Mouse (Mus musculus) c-Kit-positive CD71-negative TER-119-negative erythroid progenitor cells, embryonic 14.5 days (primary cell): ENCODE measurements around the gene B830017H08Rik.

Experiments
- DNase-seq: peaks from one replicate; pipeline ENCODE4 v3.0.0-alpha.2; 2013; ENCODE audit warnings: low read depth

The B830017H08Rik gene

GRCm38 (mm10) chr16:17851860-17852259, 18.9 kb downstream of the B830017H08Rik start:
- DNase-seq = no peak

GRCm38 (mm10) chr16:17853263-17853662, 20.3 kb downstream of the B830017H08Rik start:
- no peak for DNase-seq

DNA sequence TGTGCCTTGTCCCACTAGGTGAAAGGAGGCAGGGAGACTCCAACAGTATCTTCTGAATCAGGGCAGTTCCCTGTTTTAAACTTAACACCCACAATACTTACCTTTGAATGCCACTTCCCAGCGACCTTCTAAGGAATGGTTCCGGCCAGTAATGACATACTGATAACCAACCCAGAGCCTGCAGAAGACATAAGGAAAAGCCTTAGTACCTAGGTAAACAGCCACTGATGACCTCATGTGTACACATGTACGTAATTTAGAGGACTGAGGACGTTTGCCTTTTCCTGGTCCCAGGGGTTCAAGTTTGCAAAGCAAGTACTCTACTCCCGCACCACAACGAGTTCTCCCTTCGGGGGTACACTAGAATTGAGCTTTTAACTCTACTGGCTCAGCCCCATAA, 24.2 kb downstream of the B830017H08Rik start:
- no peak for DNase-seq

DNA sequence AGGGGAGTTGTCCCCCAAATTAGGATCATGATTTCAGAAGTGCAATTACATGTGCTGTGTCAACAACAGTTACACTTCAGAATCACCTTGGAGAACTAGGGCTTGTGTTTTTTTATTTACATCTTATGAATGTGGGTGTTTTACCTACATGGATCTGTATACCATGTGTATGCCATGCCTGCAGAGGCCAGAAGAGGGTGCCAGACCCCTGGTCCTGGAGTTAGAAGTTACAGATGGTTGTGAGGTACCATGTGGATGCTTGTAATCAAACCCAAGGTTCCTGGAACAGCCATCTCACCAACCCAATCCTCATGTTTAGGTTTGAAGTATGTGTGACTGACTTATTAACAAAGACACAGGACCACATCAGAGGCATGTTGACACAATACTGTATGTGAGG, 25.7 kb downstream of the B830017H08Rik start:
- no peak for DNase-seq

DNA sequence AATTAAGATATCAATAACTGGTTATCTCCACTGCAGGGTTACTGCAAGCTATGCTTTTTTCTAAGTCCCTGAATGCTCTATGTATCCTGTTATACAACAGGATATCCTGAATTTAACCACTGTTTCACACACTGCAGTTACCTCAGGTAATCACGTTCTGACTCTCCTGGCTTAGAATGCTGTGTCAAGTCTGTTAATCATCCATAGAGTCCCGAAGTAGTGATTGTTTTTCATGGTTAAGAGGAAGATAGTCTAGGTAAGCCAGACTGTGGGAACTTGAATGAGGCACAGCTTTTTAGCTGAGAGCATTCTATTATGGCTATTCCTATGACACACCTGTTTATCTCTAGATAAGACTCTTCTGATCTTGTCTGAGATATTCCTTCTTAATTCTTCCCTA, 32.4 kb downstream of the B830017H08Rik start:
- no peak for DNase-seq

DNA sequence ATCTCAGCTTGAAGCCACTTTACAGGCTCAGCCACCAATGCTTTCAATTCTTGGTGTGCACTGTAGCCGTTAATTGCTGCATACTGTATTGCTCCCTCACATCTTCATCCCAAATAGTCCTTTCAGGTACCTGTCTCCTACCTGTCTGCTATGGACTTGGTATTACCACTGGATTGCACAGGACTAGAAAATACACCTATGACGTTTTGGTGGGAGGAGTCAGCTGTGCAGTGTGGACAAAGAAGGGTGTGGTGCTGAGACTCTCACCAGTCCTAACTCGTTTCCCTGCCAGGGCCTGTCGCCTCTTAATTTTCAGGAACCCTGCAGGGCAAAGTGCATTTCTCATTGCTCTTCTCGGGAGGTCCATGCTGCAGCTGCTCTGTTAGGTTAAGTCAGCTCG, 32.8 kb downstream of the B830017H08Rik start:
- no peak for DNase-seq

DNA sequence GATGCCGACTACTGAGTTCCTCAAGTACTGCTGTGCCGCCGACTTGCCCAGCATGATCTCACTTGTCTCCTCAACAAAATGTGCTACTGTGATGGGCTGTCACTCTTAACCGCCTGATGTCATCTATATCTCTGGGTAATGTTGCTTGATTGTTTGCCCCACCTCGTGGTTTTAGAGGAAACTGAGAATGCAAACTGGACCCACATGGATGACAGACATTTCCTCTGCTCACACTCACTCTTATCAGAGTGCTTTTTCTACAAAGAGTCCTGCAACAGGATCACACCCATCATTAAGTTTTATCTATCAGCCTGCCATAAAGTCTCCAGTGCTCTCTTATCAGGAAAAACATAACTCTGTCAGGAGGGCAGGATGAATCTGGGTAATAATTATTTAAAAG, 38.3 kb downstream of the B830017H08Rik start:
- peak; percentile 20 for DNase-seq

- DNase-seq = no peak
These were observed 40.1 kb downstream of the B830017H08Rik start for GRCm38 (mm10) chr16:17872995-17873394.

DNA sequence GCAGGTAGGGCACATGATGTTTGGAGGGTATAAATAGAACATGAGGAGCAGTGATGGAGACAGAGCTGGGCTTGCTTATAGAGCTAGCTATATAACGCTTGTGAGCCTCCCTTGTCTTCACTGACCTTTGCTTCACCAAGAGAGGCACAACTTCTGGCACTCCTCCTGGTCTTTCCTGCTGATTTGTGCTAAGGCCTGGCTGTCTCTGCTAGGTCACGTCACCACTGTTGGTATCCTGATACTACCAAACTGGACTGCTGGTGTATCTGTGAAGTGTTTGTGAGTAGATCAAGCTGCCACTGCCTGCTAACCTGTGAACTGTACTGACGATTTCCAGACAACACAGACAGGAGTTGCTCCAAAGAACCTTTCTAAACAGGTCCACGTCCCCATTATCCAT, 42.3 kb downstream of the B830017H08Rik start:
- DNase-seq = no peak

DNA sequence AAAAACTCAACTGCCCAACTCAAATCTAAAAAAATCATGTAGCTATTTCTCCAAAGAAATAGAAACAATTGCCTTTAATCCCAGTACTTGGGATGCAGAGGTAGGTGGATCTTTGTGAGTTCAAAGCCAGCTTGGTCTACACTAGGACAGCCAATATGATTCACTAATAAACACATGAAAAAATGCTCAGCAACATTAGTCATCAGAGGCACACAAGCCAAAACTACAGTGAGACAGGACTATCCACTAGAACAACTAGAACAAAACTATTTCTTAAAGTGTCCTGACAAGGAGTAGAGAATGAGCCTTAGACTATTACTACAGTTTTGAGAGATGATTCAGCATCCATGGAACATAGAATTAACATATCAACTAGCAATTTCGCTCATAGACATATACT, 43.2 kb downstream of the B830017H08Rik start:
- no peak for DNase-seq

DNA sequence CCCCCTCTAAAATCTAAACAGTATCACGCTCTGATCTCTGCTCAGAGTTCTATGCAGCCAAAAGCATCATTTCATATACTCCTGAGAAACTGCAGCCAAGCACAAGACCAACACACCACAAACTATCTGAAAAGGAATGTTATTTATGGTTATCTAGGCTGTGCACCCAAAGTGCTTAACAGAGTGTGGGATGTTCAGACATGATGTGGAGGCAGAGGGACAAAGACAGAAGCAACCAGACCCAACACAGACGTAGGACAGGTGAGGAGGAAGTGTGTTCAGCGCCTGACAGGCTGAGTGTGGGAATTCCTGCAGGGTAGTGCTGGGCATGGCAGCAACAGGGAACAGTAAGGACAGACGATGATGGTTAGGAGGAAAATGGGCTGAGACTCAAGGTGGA, 46.6 kb downstream of the B830017H08Rik start:
- DNase-seq = no peak

- DNase-seq = no peak
These were observed 49.3 kb downstream of the B830017H08Rik start for GRCm38 (mm10) chr16:17882196-17882595.

GRCm38 (mm10) chr16:17884116-17884515, 51.2 kb downstream of the B830017H08Rik start:
- DNase-seq = no peak
